Mouse (Mus musculus) MEL (cell line): ENCODE measurements around the gene Tfec.

ENCODE experiments used
- CTCF ChIP-seq, 3 experiments: IDR thresholded peaks in 2 of 3; conservative IDR thresholded peaks in 1 of 3; 2 replicates each; pipeline ENCODE4 v1.5.1; 2011 to 2012; ENCODE audit warnings: low read length in 3 of 3, low read depth in 2 of 3, mild to moderate bottlenecking in 2 of 3, improper control_type of control experiment in 1 of 3, inconsistent platforms in 1 of 3, mixed read lengths in 1 of 3, moderate library complexity in 1 of 3; ENCODE audit not compliant: control insufficient read depth in 1 of 3, insufficient read depth in 1 of 3, poor library complexity in 1 of 3, severe bottlenecking in 1 of 3
- E2F4 ChIP-seq: IDR thresholded peaks from 2 replicates; pipeline ENCODE4 v1.6.1; 2011; ENCODE audit warnings: low read depth, low read length, improper control_type of control experiment, borderline replicate concordance
- ETS1 ChIP-seq: IDR thresholded peaks from 2 replicates; pipeline ENCODE4 v1.6.1; 2012; ENCODE audit warnings: low read depth, mild to moderate bottlenecking, inconsistent platforms, low read length, improper control_type of control experiment, moderate library complexity
- MAX ChIP-seq: IDR thresholded peaks from 2 replicates; pipeline ENCODE4 v1.6.1; 2011; ENCODE audit warnings: low read length, improper control_type of control experiment
- POLR2AphosphoS5 ChIP-seq: IDR thresholded peaks from 2 replicates; pipeline ENCODE4 v1.6.1; 2012; ENCODE audit warnings: low read depth, borderline replicate concordance, mild to moderate bottlenecking, inconsistent platforms, low read length, moderate library complexity, mixed read lengths
- TCF12 ChIP-seq: IDR thresholded peaks from 2 replicates; pipeline ENCODE4 v1.6.1; 2014; ENCODE audit warnings: low read depth, mild to moderate bottlenecking, inconsistent platforms, low read length, improper control_type of control experiment, moderate library complexity
- USF1 ChIP-seq: IDR thresholded peaks from 2 replicates; pipeline ENCODE4 v1.6.1; 2014; ENCODE audit warnings: low read depth, mild to moderate bottlenecking, inconsistent platforms, low read length, improper control_type of control experiment, moderate library complexity
- USF2 ChIP-seq, 2 experiments: IDR thresholded peaks; 2 replicates each; pipeline ENCODE4 v1.6.1; 2011 to 2012; ENCODE audit warnings: improper control_type of control experiment in 2 of 2, low read length in 2 of 2, borderline replicate concordance in 1 of 2, inconsistent platforms in 1 of 2, low read depth in 1 of 2, mild to moderate bottlenecking in 1 of 2; ENCODE audit not compliant: insufficient read depth in 1 of 2

DNA sequence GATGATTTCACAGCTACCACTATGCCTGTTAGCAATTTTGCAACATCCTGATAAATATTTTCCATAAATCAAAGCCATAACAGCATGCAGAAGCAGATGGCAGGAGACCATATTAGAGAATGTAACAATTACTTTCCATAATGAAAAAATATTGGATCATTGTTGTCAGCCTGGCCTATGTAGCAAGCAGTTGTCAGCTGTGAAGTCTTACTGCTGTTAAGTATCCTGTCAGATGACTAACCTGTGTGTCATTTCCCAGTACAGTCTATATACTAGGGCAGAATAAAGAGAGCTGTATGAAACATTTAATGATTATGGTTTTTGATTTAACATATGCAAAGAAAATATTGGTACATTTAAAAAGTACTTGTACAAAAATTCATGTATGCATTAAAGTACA lies 69.9 kb downstream of the Tfec start:
- TF ChIP-seq E2F4 (no peak), TCF12 (no peak), MAX (no peak), USF1 (no peak), CTCF (IDR thresholded peaks at IDR 0.05 in 2 of 3, conservative IDR thresholded peaks at IDR 0.05 in 1 of 3; ENCODE audit: control insufficient read depth in 1 of 3, insufficient read depth in 1 of 3, low read depth in 2 of 3, low read length in 3 of 3, poor library complexity in 1 of 3, severe bottlenecking in 1 of 3) (no peak), POLR2AphosphoS5 (no peak), ETS1 (no peak), USF2 (IDR thresholded peaks at IDR 0.05; ENCODE audit: borderline replicate concordance in 1 of 2, insufficient read depth in 1 of 2, low read depth in 1 of 2, low read length in 2 of 2) (no peak)
